Mouse (Mus musculus) intestine, embryonic 16.5 days (tissue): ENCODE results near the gene Abcd3. TPM values are rescaled to one million over a fixed set of nuclear protein-coding genes. Genes with fewer than 3 reads are reported as not detected.
A peak's percentile ranks its signal among the peaks of the same experiment; 100 is the strongest.
"Not testable (repeated sequence)": the region's sequence is repeated elsewhere in the genome, so short reads cannot be mapped to it uniquely, and the experiment has no call there.

Experiments used
- ATAC-seq: fragments of 200-750 bp; cut with Nextera tagmentation; 2 replicates; pipeline ENCODE4 v1.8.0; 2017; ENCODE audit warnings: moderate TSS enrichment, moderate library complexity
- H3K27ac ChIP-seq: fragments of 300-500 bp; sonication (generic); 2 replicates; pipeline ENCODE4 v1.5.1; 2014; ENCODE audit warnings: mild to moderate bottlenecking, low read length
- H3K27me3 ChIP-seq: fragments of 300-500 bp; sonication (generic); replicated peaks from 2 replicates; pipeline ENCODE4 v1.6.1; 2014; ENCODE audit warnings: low read length, control low read depth, mixed read lengths; ENCODE audit not compliant: control insufficient read depth, insufficient read depth
- H3K36me3 ChIP-seq: fragments of 300-500 bp; sonication (generic); 2 replicates; pipeline ENCODE4 v1.6.1; 2014; ENCODE audit warnings: low read length, control low read depth; ENCODE audit not compliant: control insufficient read depth, insufficient read depth
- H3K4me1 ChIP-seq: fragments of 300-500 bp; sonication (generic); 2 replicates; pipeline ENCODE4 v1.6.1; 2014; ENCODE audit warnings: low read length, control low read depth, mixed read lengths; ENCODE audit not compliant: control insufficient read depth, insufficient read depth
- H3K4me2 ChIP-seq: fragments of 300-500 bp; sonication (generic); 2 replicates; pipeline ENCODE4 v1.6.1; 2014; ENCODE audit warnings: low read depth, low read length, control low read depth
- H3K4me3 ChIP-seq: fragments of 300-500 bp; sonication (generic); 2 replicates; pipeline ENCODE4 v1.5.1; 2014; ENCODE audit warnings: mild to moderate bottlenecking, low read length
- H3K9ac ChIP-seq: fragments of 300-500 bp; sonication (generic); 2 replicates; pipeline ENCODE4 v1.6.1; 2014; ENCODE audit warnings: low read depth, low read length
- H3K9me3 ChIP-seq: fragments of 300-500 bp; sonication (generic); 2 replicates; pipeline ENCODE4 v1.6.1; 2016; ENCODE audit warnings: low read length, control low read depth; ENCODE audit not compliant: control insufficient read depth
- WGBS: fragments of 180-500 bp; shearing (Covaris S2); extraction: QIAGEN DNeasy Blood & Tissue Kit; methylation state at CpG from one replicate; pipeline ENCODE4 v1.1.7; 2014; 5-methylcytosine and 5-hydroxymethylcytosine counted together
- polyA plus RNA-seq: library from polyadenylated mRNA; unstranded; fragments of >200 nt; fragmentation: Nextera tagmentation; extraction: Ambion mirVana; gene quantifications from 2 replicates; pipeline ENCODE4 v1.2.1, GENCODE M21; 2015

Abcd3 gene
- polyA plus RNA-seq, 1 experiment from 2014 or later, result 63.1 TPM

DNA sequence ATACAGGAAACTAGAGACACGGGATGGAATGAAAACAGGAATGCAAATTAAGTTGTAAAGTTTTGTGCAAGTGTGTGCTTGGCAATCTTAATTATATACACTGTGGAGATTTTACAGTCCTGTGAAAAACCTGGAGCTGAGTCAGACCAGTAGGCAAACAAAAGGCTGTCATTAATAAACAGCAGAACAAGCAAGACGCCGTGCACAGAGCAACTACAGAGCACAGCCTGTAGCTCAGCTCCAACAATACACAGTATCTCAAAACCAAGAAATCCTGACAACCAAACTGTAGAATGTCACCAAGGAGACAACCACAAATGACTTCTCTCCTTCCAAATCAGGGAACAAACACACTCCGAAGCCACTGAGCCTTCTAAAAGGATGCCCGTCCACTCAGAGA, 24.7 kb downstream of the Abcd3 start:
- H3K27me3 ChIP-seq, result no peaks in the 10 kb centered on the region
- H3K9me3 ChIP-seq, result no peaks in the 10 kb centered on the region
- peaks cover 4% of the 10 kb centered on the region for H3K4me1 ChIP-seq
- no peak overlapping the region for H3K9ac ChIP-seq
- no peak overlapping the region for H3K4me3 ChIP-seq
- no peak overlapping the region for H3K4me2 ChIP-seq
- WGBS, result 37% methylated on average over 5 of the region's 5 CpGs
- ATAC-seq, result peak; percentile 44; the same call in 1 of the 2 replicates
- H3K36me3 ChIP-seq, result no peaks in the 10 kb centered on the region
- 0 out of 2 replicates have a peak overlapping the region, but pooled peaks have one; percentile 19 for H3K27ac ChIP-seq

- Histone ChIP-seq H3K4me2 (no peak overlapping the region), H3K9ac (no peak overlapping the region), H3K4me3 (no peak overlapping the region), H3K36me3 (no peaks in the 10 kb centered on the region), H3K27ac (no peak overlapping the region), H3K27me3 (no peaks in the 10 kb centered on the region), H3K9me3 (no peaks in the 10 kb centered on the region), H3K4me1 (peaks cover 4% of the 10 kb centered on the region)
- ATAC-seq, result no peak
- WGBS, result 40% methylated on average over 5 of the region's 5 CpGs
These were observed 25.3 kb downstream of the Abcd3 start for GRCm38 (mm10) chr3:121789790-121790189.

DNA sequence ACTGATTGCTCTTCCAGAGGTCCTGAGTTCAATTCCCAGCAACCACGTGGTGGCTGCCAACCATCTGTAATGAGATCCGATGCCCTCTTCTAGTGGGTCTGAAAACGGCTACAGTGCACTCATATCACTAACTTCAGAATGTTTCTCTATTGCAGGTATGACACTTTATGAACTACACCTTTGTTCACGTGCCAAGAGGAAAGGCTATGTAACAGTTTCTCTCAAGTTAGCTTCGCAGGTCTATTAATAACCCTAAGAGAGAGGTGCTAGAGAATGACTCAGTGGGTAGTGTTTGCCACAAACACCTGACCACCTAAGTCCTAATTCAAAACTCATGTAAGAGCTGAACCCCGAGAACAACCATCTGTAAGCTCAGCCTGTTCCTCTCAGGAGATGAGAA, 32.1 kb downstream of the Abcd3 start:
- H3K9me3 ChIP-seq, result no peaks in the 10 kb centered on the region
- no peak overlapping the region for H3K4me2 ChIP-seq
- H3K4me1 ChIP-seq, result no peaks in the 10 kb centered on the region
- no peaks in the 10 kb centered on the region; the same call in 1 of the 2 replicates for H3K36me3 ChIP-seq
- 89% methylated on average over 6 of the region's 6 CpGs for WGBS
- H3K27ac ChIP-seq, result no peak overlapping the region
- H3K4me3 ChIP-seq, result no peak overlapping the region
- H3K9ac ChIP-seq, result no peak overlapping the region
- no peak for ATAC-seq
- no peaks in the 10 kb centered on the region for H3K27me3 ChIP-seq

DNA sequence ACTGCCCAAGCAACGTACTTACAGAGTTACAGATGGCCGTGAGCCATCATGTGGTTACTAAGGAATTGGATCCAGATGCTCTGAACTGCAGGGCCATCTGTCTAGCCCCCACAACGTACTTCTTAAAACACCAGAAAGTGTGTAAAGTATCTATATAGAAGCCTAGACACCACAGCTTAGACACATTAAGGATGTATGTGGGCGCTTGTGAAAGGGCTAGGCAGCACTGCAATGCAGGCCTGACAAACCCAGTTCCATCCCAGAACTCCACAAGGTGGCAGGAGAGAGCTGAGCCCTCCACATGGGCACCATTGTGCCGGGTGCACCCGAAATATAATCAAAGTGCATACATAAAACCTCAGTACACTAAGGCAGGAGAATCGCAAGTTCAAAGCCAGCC, 37.2 kb downstream of the Abcd3 start:
- H3K27me3 ChIP-seq, result no peaks in the 10 kb centered on the region
- H3K4me2 ChIP-seq, result no peak overlapping the region
- WGBS, result 49% methylated on average over 7 of the region's 7 CpGs
- no peaks in the 10 kb centered on the region for H3K4me1 ChIP-seq
- peak; percentile 63; the same call in 1 of the 2 replicates for ATAC-seq
- H3K36me3 ChIP-seq, result peaks cover 2% of the 10 kb centered on the region
- H3K9ac ChIP-seq, result no peak overlapping the region
- no peaks in the 10 kb centered on the region for H3K9me3 ChIP-seq
- H3K4me3 ChIP-seq, result no peak overlapping the region
- no peak overlapping the region for H3K27ac ChIP-seq

DNA sequence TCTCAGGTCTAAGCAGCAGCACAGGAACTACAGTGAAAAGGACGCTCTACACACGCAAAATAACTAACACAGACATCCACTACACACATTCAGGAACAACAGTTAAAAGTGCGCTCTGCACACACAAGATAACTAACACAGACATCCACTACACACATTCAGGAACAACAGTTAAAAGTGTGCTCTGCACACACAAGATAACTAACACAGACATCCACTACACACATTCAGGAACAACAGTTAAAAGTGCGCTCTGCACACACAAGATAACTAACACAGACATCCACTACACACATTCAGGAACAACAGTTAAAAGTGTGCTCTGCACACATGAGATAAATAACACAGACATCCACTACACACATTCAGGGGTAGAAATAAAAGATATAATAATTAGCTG, 41.8 kb downstream of the Abcd3 start:
- not testable (repeated sequence) for H3K4me2 ChIP-seq, H3K4me3 ChIP-seq, H3K36me3 ChIP-seq, H3K9ac ChIP-seq, H3K27me3 ChIP-seq, H3K27ac ChIP-seq, H3K4me1 ChIP-seq, ATAC-seq, H3K9me3 ChIP-seq
- WGBS, result 97% methylated on average over 4 of the region's 4 CpGs

GRCm38 (mm10) chr3:121768770-121769169, 46.3 kb downstream of the Abcd3 start:
- Histone ChIP-seq H3K4me1 (no peaks in the 10 kb centered on the region), H3K27me3 (no peaks in the 10 kb centered on the region), H3K9ac (no peak overlapping the region), H3K27ac (no peak overlapping the region), H3K36me3 (peaks cover 9% of the 10 kb centered on the region; the same call in 1 of the 2 replicates), H3K4me3 (no peak overlapping the region), H3K9me3 (no peaks in the 10 kb centered on the region), H3K4me2 (no peak overlapping the region)
- ATAC-seq, result no peak
- WGBS, result 87% methylated on average over 3 of the region's 3 CpGs

DNA sequence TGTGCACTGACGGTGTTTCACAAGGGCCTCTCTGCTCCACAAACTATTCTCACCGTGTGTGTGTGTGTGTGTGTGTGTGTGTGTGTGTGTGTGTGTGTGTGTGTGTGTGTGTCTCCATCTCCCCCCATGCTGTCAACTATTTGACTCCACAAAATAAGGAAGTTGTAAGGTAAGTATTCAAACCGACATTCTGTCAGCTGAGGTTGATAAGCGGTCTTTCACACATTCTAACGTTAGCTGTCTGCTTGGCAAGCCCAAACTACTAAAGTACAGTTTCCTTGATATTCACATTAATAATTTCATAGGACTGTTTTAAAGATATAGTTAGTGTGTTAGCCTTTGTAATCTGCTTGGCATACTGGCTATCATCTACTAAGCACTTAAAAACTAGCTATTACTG, 48.3 kb downstream of the Abcd3 start:
- Histone ChIP-seq H3K4me2 (no peak overlapping the region), H3K9ac (no peak overlapping the region), H3K9me3 (no peaks in the 10 kb centered on the region), H3K4me1 (no peaks in the 10 kb centered on the region), H3K27me3 (no peaks in the 10 kb centered on the region), H3K36me3 (peaks cover 10% of the 10 kb centered on the region; the same call in 1 of the 2 replicates), H3K27ac (no peak overlapping the region), H3K4me3 (no peak overlapping the region)
- 84% methylated on average over 5 of the region's 5 CpGs for WGBS
- no peak for ATAC-seq

GRCm38 (mm10) chr3:121766048-121766447, 49.1 kb downstream of the Abcd3 start:
- Histone ChIP-seq H3K9me3 (no peaks in the 10 kb centered on the region), H3K27ac (no peak overlapping the region), H3K4me1 (no peaks in the 10 kb centered on the region), H3K27me3 (no peaks in the 10 kb centered on the region), H3K4me2 (no peak overlapping the region), H3K4me3 (no peak overlapping the region), H3K36me3 (peaks cover 10% of the 10 kb centered on the region; the same call in 1 of the 2 replicates), H3K9ac (no peak overlapping the region)
- no peak for ATAC-seq

GRCm38 (mm10) chr3:121762056-121762852, 52.8 kb downstream of the Abcd3 start:
- Histone ChIP-seq H3K4me2 (no peak overlapping the region), H3K4me3 (no peak overlapping the region), H3K27ac (no peak overlapping the region), H3K9me3 (no peaks in the 10 kb centered on the region), H3K4me1 (no peaks in the 10 kb centered on the region), H3K9ac (no peak overlapping the region), H3K27me3 (no peaks in the 10 kb centered on the region), H3K36me3 (peaks cover 6% of the 10 kb centered on the region; the same call in 1 of the 2 replicates)
- 60% methylated on average over 4 of the region's 4 CpGs for WGBS
- ATAC-seq, result peak; percentile 61; the same call in 1 of the 2 replicates
